Mouse (Mus musculus) brown adipose tissue, adult 24 weeks (tissue): ENCODE results near the gene Map3k5. TPM values are rescaled to one million over a fixed set of nuclear protein-coding genes. Genes with fewer than 3 reads are reported as not detected.

Source experiments
- H3K27ac ChIP-seq: fragments of 200-500 bp; replicated peaks from 2 replicates; pipeline ENCODE4 v1.5.1; 2012; ENCODE audit warnings: low read depth, mild to moderate bottlenecking, low read length
- H3K4me1 ChIP-seq: fragments of 200-500 bp; 2 replicates; pipeline ENCODE4 v1.6.1; 2012; ENCODE audit warnings: low read length, mixed read lengths; ENCODE audit not compliant: control insufficient read depth, insufficient read depth, insufficient read length
- H3K4me3 ChIP-seq: fragments of 200-500 bp; 2 replicates; pipeline ENCODE4 v1.5.1; 2012; ENCODE audit warnings: low read depth, mild to moderate bottlenecking, low read length, moderate library complexity; ENCODE audit not compliant: insufficient read depth
- polyA plus RNA-seq: library from polyadenylated mRNA; stranded (reverse); fragments of >200 nt; gene quantifications from 2 replicates; pipeline ENCODE4 v1.2.4, GENCODE M21; 2012; ENCODE audit not compliant: missing spikeins, insufficient read depth, insufficient read length

Gene Map3k5
- polyA plus RNA-seq, 1 experiment = 13.1 TPM

DNA sequence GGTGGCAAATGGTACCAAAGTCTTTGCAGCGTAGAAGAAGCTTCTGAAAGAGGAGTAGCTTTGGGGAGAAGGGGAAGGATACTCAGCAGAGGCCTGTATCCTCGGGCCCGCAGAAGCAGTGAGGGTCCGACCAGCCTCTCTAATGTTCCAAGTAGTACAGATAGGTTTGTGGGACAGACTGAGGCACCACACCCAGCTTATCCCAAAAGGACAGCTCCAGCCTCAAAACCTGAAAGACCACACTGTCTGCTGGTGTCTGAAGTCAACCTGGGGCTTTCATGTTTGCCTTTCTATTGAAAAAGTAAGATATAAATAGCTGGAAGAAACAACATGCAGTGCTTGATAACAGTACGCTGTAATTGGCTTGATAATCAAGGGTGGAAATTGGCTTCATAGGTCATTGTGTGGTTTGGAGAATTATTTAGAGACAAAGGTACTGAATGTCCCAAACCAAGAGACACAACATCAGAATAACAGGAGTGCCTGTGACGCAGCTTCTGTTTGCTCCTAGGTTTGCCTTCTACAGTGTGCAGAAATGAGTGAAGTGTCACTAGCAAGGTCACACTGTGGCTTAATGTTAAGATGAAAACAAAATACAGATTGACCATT, 256.0 kb downstream of the Map3k5 start:
- Histone ChIP-seq H3K4me1 (peaks cover 5% of the 10 kb centered on the region; the same call in 1 of the 2 replicates), H3K27ac (no peak overlapping the region), H3K4me3 (no peak overlapping the region)

Other genes with a start within 250 kb of the Map3k5 start
- gene Il20ra, start 221.9 kb upstream of the Map3k5 start, polyA plus RNA-seq = not detected in 2 replicates
- not detected in 2 replicates for gene Slc35d3, start 83.0 kb upstream of the Map3k5 start, polyA plus RNA-seq
- 64.0 and 71.4 TPM in 2 replicates for gene Pex7, start 26.8 kb upstream of the Map3k5 start, polyA plus RNA-seq
- 3.6 and 4.5 TPM in 2 replicates for gene Map7, start 214.0 kb downstream of the Map3k5 start, polyA plus RNA-seq